Mouse (Mus musculus): ENCODE measurements around the gene Clic1.
"Not testable (repeated sequence)": the region's sequence is repeated elsewhere in the genome, so short reads cannot be mapped to it uniquely, and the experiment has no call there.

Clic1 gene

DNA sequence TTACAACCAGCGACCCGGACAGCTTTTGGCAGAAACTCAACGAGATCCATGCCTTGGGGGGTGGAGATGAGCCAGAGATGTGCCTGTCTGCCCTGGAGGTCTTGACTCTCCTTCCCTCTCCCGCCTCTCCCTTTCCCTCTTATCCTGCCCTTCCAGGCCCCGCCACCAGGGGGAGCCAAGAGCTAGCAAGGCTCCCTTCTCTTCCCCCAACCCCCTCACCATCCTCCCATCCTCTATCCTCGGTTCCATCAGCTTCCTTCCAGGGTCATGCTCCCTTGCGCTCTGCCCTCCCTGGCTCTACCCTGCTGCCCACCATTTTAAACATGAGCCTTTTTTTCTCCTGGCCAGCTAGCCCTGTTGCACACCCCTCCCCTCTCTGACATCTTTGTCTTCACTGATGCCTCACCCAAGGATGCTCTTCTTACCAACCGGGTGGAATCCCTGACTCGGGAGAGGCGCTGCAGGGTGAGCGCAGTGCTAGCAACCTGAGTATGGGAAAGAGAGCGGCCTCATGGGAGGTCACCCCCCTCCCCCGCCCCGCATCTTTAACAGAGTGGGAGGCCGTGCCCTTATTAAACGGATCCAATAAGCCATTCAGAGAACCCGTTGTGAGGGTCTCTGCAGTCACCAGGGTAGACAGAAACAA lies 28.5 kb upstream of the Clic1 start:
- DNase-seq: peak; percentile 74 to 89

- DNase-seq: no peak
Observed at GRCm38 (mm10) chr17:35021842-35022477, 27.8 kb upstream of the Clic1 start.

DNA sequence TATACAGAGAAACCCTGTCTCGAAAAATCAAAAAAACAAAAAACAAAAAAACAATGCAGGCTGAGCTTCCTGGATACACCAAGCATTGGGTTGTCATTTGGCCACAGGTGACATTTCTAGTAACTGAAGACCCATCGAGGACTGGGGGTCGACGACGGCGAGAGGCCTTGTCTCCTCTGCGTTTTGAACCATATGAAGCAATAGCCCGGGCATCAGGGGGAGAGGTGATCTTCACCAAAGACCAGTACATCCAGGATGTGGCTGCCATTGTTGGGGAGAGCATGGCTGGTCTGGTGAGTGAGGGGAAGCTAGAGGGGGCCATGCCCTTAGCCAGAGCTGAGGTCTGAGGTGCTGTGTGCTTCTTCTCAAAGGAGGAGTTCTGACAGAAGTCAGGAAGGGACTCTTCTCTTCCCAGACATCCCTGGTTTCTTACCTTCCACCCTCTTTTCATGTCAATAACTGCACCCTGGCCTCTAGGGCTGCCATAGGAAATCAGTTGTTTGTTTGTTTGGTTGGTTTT lies 27.2 kb upstream of the Clic1 start:
- DNase-seq: no peak

DNA sequence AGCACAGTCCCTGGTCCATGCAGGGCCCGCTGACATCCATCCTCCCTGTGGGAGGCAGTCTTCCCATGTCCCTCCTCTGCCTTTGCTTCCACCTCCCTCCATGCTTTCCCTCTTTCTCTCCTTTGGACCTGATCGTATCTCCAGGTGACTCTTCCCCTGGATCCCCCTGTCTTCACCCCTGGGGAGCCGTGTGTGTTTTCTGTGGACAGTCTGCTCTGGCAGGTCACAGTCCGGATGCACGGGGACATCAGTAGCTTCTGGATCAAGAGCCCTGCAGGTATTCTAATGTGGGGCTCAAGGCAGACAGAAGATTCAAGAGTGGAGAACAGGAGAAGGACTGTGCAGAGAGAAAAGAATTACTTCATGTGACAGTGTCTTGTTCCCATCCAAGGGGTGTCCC lies 26.5 kb upstream of the Clic1 start:
- no peak for DNase-seq

- DNase-seq: no peak
Observed at GRCm38 (mm10) chr17:35023756-35024155, 26.0 kb upstream of the Clic1 start.

- DNase-seq: no peak
Observed at GRCm38 (mm10) chr17:35024261-35024660, 25.5 kb upstream of the Clic1 start.

DNA sequence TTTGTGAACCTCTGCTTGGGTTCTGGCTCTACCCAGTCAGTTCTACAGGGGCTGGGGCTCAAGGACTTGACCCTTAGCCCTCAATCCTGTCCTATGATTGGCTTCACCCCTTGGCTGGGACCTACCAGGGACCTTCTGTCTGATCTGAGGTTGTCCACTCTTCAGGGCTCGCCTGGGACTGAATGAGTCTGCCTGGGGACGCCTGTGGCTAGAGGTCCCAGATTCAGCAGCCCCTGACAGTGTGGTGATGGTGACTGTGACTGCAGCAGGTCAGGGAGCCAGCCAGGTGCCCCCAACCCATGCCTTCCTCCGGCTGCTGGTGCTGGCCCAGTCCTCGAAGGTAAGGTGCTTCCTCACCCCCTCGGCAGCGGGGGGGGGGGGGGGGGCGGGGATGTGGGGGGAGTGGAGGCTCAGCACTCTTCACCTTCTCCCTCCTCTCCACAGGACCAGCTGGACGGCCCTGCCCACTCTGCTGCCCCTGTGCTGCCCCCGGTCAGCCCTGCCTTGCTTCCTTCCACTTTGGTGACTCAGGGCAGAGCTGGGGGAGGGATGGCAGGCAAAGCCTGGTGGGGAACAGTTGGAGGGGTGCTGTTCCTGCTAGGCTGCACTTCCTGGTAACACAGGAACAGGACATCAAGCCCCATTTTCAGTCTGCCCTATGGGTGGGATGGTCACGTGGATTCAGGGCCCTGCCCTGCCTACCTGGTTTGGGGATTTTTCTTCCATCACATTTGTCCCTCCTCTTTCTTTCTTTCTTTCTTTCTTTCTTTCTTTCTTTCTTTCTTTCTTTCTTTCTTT lies 24.9 kb upstream of the Clic1 start:
- DNase-seq: no peak

GRCm38 (mm10) chr17:35026206-35026605 lies 23.6 kb upstream of the Clic1 start:
- no peak for DNase-seq

GRCm38 (mm10) chr17:35027277-35028068 lies 22.3 kb upstream of the Clic1 start, which contains the start of gene Sapcd1:
Gene Sapcd1 (minus strand): TSS chr17:35028016.
- DNase-seq: no peak

- no peak for DNase-seq
Observed at GRCm38 (mm10) chr17:35028315-35028714, 21.5 kb upstream of the Clic1 start.

DNA sequence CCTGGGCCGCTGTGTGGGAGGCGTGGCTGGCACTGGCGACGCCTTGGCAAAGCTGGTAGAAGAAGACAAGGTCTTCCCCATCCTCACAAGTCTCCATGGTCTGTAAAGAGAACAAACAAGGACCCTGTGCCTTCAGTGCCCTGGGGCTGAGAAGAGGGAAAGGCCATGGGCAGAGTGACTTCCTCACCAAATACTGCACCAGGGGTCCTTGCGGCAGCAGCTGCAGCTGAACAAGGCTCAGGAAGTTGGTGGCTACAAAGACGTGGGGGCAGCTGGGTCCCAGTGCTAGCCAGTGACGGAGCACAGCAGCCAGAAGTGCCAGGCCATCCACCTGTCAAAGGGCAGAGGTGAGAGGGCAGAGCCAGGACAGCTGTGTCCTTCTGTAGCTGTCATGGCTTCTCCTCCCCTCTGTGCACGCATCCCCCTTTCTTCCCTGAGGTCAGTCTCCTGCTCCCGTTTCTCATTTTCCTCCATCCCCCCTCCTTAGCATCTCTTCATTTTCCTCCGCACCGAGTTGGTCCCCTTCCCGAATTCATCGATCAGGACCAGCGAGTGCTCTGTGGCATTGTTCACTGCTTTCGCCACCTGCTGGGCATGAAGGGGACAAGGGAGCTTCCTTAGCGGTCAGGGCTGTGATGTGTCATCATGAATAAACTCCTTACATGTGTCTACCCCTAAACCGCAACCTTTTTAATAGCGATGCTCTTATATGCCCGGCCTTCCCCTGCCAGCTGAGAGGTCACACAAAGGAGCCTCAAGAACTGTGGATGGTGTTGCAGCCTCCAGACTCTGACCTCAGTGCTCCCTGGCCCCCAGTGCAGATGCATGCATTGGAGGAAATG lies 19.9 kb upstream of the Clic1 start:
- DNase-seq: no peak

GRCm38 (mm10) chr17:35031272-35031671 lies 18.5 kb upstream of the Clic1 start:
- DNase-seq: no peak

- no peak for DNase-seq
Observed at GRCm38 (mm10) chr17:35031880-35032279, 17.9 kb upstream of the Clic1 start.

DNA sequence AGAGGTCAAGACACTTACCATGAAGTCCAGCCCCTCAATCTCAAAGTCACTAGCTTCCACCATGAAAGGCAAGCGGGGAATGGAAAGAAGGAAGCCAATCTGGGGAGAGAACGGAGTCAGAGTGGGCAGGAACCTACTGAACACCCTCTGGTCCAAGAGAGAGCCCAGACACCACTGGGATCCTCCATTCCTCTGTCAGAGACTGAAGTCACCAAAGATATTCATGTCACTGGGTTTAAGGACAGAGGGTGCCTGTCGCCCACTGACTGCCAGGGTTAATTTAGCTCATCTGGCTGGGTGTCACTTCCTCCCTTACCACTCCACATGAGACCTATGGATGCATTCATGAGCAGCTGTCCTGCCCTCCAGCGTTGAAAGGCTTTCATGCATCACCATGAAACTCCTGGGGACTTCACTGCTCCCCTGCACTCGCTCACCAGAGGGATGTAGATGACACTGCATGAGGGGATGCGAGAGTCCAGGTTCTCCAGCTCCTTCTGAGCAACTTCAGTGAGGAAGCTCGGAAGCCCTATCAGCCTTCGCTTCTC lies 17.4 kb upstream of the Clic1 start:
- no peak for DNase-seq

- DNase-seq: not testable (repeated sequence)
Observed at GRCm38 (mm10) chr17:35033703-35034102, 16.1 kb upstream of the Clic1 start.

DNA sequence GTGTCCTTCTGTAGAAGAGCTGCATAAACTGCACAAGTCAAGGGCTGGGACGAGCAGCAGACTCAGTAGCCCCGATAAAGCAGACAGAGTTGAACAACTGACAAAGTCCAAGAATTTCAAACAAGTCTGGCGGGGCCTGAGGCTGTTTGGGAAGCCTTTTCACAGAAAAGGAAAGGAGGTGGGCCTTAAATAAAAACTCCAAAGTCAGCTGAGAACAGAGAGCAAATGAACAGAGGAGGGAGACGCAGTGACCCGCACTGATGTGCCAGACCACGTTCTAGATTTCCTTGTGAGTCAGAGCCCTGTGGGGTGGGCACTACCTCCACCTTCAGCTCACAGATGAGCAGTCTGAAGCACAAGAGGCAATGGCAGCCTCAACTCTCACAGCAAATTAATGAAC lies 14.9 kb upstream of the Clic1 start:
- no peak for DNase-seq

DNA sequence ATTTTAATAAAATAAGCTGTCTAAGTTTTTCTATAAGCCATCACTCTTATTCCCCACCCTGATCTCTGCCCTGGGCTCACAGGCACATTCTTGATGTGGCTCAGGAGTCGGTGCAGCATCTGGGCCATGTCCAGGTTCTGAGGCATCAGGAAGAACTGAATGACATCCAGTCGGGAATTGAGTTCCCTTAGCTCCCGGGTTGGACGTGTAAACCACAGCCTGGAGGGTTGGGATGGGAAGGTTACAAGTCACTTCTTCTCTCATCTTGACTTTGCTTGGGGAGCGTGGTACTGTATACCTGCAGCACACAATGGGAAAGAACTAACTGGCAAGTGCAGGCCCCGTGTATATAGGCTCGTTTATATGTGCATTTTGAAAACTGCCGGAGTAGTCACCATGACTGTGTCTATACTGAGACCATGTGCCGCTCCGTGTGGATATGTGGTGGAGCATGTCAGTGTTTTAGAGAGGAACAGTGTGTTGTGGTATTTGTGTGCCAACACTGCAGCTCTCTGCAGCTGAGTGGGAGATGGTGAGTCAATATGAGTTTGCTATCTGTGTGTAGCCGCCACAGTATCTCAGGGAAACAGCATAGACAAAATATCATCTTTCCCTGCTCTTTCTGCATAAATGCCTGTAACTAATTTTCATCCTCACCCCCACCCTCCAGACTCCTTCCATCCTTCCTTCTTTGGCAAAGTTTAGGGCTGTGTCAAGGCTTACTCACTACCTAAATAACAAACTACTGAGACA lies 10.5 kb upstream of the Clic1 start:
- DNase-seq: no peak

GRCm38 (mm10) chr17:35043794-35044193 lies 6.0 kb upstream of the Clic1 start:
- no peak for DNase-seq

DNA sequence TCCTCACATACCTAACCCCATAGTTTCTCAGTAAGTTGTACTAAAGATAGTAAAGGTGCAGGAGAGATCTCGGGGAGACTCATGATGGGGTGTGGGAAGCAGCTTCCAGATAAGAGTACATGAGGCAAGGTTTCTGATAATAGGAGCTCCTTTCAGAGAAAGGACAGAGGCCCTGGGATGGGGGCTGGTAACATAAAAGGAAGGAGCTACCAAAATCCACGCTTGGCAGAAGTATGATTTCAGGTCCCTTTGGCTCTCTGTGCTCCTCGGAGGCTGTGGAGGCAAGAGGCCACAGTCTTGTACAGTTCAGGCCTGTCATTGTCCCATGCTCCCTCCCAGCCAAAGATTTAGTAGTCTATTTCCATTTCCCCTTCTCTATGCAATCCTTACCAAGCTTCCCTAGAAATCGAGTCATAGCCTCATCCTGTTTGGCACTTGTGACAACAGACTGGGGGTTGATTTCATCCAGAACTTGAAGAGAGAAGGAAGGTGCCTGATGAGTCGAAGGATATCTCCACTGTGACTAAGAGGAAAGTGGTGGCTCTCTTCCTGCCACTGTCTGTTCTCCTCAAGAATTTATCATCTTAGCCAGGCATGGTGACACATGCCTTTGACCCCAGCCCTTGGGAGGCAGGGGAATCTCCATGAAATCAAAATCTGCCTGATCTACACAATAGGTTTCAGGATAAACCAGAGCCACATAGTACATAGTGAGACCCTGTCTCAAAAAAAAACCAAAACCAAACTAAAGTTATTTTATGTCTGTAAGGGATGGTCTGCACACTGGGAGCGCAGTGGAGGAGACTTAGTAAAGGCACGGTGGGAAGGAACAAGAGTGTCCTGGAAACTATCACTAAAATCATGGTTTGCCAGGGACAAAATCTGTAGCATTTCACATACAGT lies 4.6 kb upstream of the Clic1 start:
- no peak for DNase-seq

All from kidney, adult 8-10 months (tissue).